Mouse (Mus musculus): ENCODE results near the gene Cib1.

- TF ChIP-seq POLR2A (IDR thresholded peaks at IDR 0.05; ENCODE audit: low read depth, low read length) (no peak), CTCF (conservative IDR thresholded peaks at IDR 0.05; ENCODE audit: insufficient read depth, insufficient read length, low read depth, low read length) (peak; percentile 39; the same call in 1 of the 2 replicates)
Observed at GRCm38 (mm10) chr7:80246148-80246721, 13.6 kb upstream of the Cib1 start, which contains the start of gene Ttll13.

Measured in kidney, adult 2 months (tissue).